Mouse (Mus musculus): ENCODE measurements at regions not wholly inside any gene's neighbourhood (a gene's known extent, or its start where the extent isn't known, plus 50 kb on each side); places are given as distances from the start of the nearest gene placed in this dataset.
A peak's percentile ranks its signal among the peaks of the same experiment; 100 is the strongest.

DNA sequence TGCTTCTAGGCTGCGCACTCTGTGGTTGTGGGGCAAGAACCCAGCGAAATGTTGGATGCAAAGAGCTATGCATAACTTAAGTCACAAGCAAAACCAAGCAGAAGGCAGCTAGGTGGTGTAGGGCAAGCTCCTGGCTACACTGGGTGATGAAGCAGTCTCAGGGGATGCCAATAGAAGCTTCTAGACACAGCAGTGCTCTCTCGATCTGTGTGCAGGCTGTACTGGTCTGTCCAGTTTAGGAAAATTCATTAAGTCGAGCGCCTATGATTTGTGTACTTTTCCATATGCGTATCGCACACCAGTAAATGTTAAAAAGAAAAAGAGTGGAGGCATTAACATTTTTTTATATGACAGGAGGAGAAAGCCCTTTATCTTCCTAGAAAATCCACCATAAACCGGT lies 533.6 kb upstream of the Tbx3 start:
- intact Hi-C loops (cut with DNase I) = no loop called here
- no peaks in the 10 kb centered on the region for H3K36me3 ChIP-seq (ENCODE audit: control insufficient read depth, insufficient read depth, low read length)
- TF ChIP-seq POLR2A (IDR thresholded peaks at IDR 0.05; ENCODE audit: insufficient read depth, low read depth, low read length) (no peak), CTCF (IDR thresholded peaks at IDR 0.05) (no peak), EP300 (IDR thresholded peaks at IDR 0.05; ENCODE audit: insufficient read depth, low read depth, low read length) (no peak)
- WGBS = 86% methylated on average over 8 of the region's 8 CpGs
- H3K27ac ChIP-seq = no peak overlapping the region
- H3K4me3 ChIP-seq = no peak overlapping the region
- H3K9ac ChIP-seq (ENCODE audit: low read depth, low read length) = no peak overlapping the region
- no peaks in the 10 kb centered on the region for H3K4me1 ChIP-seq (ENCODE audit: control insufficient read depth, insufficient read depth, low read length)
- DNase-seq = peak in 1 of 2 experiments; percentile 4
- no peaks in the 10 kb centered on the region for H3K27me3 ChIP-seq (ENCODE audit: control insufficient read depth, insufficient read depth, low read length)
- no peaks in the 10 kb centered on the region for H3K79me2 ChIP-seq (replicated peaks; ENCODE audit: control insufficient read depth, insufficient read depth, low read length)

GRCm38 (mm10) chr5:119137409-119137808 lies 533.1 kb upstream of the Tbx3 start:
- Histone ChIP-seq H3K36me3 (ENCODE audit: control insufficient read depth, insufficient read depth, low read length) (no peaks in the 10 kb centered on the region), H3K4me3 (no peak overlapping the region), H3K27me3 (ENCODE audit: control insufficient read depth, insufficient read depth, low read length) (no peaks in the 10 kb centered on the region), H3K9ac (ENCODE audit: low read depth, low read length) (no peak overlapping the region), H3K27ac (no peak overlapping the region), H3K4me1 (ENCODE audit: control insufficient read depth, insufficient read depth, low read length) (no peaks in the 10 kb centered on the region), H3K79me2 (replicated peaks; ENCODE audit: control insufficient read depth, insufficient read depth, low read length) (no peaks in the 10 kb centered on the region)
- intact Hi-C loops (cut with DNase I) = no loop called here
- WGBS = 61% methylated on average over 13 of the region's 13 CpGs
- peak in 1 of 2 experiments; percentile 9 for DNase-seq
- TF ChIP-seq EP300 (IDR thresholded peaks at IDR 0.05; ENCODE audit: insufficient read depth, low read depth, low read length) = no peak
- TF ChIP-seq POLR2A (IDR thresholded peaks at IDR 0.05; ENCODE audit: insufficient read depth, low read depth, low read length) = no peak
- TF ChIP-seq CTCF (IDR thresholded peaks at IDR 0.05) = no peak

DNA sequence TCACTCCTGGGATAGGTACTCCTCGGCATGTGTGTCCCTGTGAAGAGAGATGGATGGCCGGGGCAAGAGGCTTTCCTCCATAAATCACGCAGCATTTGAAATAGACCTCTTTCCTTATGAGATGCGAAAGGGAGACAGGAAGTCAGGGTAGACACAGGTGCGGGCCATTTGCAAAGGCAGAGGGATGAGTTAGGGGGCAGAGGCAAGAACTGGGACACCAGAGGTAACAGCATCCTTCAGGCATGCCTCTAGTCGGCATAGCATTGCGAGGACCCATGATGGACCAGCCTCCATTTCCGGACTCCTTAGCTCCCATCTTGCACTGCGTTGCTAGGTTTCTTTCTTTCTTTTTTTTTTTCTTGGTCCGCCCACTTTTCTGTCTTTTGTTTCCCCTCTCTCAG lies 532.6 kb upstream of the Tbx3 start:
- H3K4me3 ChIP-seq = no peak overlapping the region
- intact Hi-C loops (cut with DNase I) = no loop called here

GRCm38 (mm10) chr5:119138293-119138692 lies 532.2 kb upstream of the Tbx3 start:
- 15% methylated on average over 14 of the region's 14 CpGs for WGBS
- H3K79me2 ChIP-seq (replicated peaks; ENCODE audit: control insufficient read depth, insufficient read depth, low read length) = no peaks in the 10 kb centered on the region
- no peak overlapping the region for H3K9ac ChIP-seq (ENCODE audit: low read depth, low read length)
- no peaks in the 10 kb centered on the region for H3K4me1 ChIP-seq (ENCODE audit: control insufficient read depth, insufficient read depth, low read length)
- H3K27ac ChIP-seq = no peak overlapping the region
- H3K27me3 ChIP-seq (ENCODE audit: control insufficient read depth, insufficient read depth, low read length) = no peaks in the 10 kb centered on the region
- TF ChIP-seq EP300 (IDR thresholded peaks at IDR 0.05; ENCODE audit: insufficient read depth, low read depth, low read length) (no peak), CTCF (IDR thresholded peaks at IDR 0.05) (no peak), POLR2A (IDR thresholded peaks at IDR 0.05; ENCODE audit: insufficient read depth, low read depth, low read length) (no peak)
- intact Hi-C loops (cut with DNase I) = no loop called here
- DNase-seq = no peak
- no peaks in the 10 kb centered on the region for H3K36me3 ChIP-seq (ENCODE audit: control insufficient read depth, insufficient read depth, low read length)
- H3K4me3 ChIP-seq = no peak overlapping the region

More for the DNA sequence above, 532.6 kb upstream of the Tbx3 start:
- Histone ChIP-seq H3K36me3 (ENCODE audit: control insufficient read depth, insufficient read depth, low read length) (no peaks in the 10 kb centered on the region), H3K4me1 (ENCODE audit: control insufficient read depth, insufficient read depth, low read length) (no peaks in the 10 kb centered on the region), H3K9ac (ENCODE audit: low read depth, low read length) (no peak overlapping the region), H3K27me3 (ENCODE audit: control insufficient read depth, insufficient read depth, low read length) (no peaks in the 10 kb centered on the region), H3K27ac (no peak overlapping the region), H3K79me2 (replicated peaks; ENCODE audit: control insufficient read depth, insufficient read depth, low read length) (no peaks in the 10 kb centered on the region)
- peak in 1 of 2 experiments; percentile 5 for DNase-seq
- TF ChIP-seq CTCF (IDR thresholded peaks at IDR 0.05) (no peak), POLR2A (IDR thresholded peaks at IDR 0.05; ENCODE audit: insufficient read depth, low read depth, low read length) (no peak), EP300 (IDR thresholded peaks at IDR 0.05; ENCODE audit: insufficient read depth, low read depth, low read length) (no peak)
- WGBS = 73% methylated on average over 10 of the region's 10 CpGs

DNA sequence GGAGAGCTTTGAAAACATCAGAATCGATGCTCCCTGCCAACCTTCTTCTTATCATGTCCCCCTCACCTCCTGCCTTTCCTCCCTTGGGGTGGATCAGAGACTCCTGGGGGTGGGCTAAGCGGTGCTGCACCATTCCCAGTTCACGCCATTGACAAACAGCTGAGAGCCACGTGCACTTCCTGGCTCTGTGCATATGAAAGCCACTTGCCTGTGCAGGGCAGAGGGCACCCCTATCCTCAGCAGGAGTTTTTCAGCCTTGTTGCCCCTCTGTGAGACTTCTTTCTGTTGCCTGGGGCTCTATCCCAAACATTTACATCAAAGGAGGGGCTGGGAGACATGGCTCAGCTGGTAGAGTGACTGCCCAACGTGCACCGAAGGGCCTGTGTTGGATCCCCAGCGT lies 531.1 kb upstream of the Tbx3 start:
- 52% methylated on average over 7 of the region's 7 CpGs for WGBS
- Histone ChIP-seq H3K4me3 (no peak overlapping the region), H3K36me3 (ENCODE audit: control insufficient read depth, insufficient read depth, low read length) (no peaks in the 10 kb centered on the region), H3K9ac (ENCODE audit: low read depth, low read length) (no peak overlapping the region), H3K4me1 (ENCODE audit: control insufficient read depth, insufficient read depth, low read length) (no peaks in the 10 kb centered on the region), H3K27ac (no peak overlapping the region), H3K27me3 (ENCODE audit: control insufficient read depth, insufficient read depth, low read length) (no peaks in the 10 kb centered on the region), H3K79me2 (replicated peaks; ENCODE audit: control insufficient read depth, insufficient read depth, low read length) (no peaks in the 10 kb centered on the region)
- intact Hi-C loops (cut with DNase I) = no loop called here
- no peak for DNase-seq
- TF ChIP-seq CTCF (IDR thresholded peaks at IDR 0.05) = no peak

DNA sequence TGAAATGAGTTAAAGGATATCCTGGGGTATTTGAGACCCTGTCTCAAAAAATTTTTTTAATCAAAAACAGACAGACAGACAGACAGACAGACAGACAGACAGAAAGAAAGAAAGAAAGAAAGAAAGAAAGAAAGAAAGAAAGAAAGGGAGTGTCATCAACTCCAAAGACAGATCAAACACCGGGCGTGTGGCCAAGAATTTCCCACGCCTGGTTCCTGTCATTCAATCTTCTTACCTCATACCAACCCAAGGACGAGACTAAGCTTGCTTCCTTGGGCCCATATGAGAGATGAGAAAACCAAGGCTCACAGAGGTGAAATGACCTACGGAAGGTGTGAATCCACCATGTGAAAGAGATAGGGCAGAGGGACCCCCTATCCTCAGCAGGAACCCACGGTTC lies 530.7 kb upstream of the Tbx3 start:
- 73% methylated on average over 6 of the region's 6 CpGs for WGBS
- no peak overlapping the region for H3K27ac ChIP-seq
- H3K36me3 ChIP-seq (ENCODE audit: control insufficient read depth, insufficient read depth, low read length) = no peaks in the 10 kb centered on the region
- intact Hi-C loops (cut with DNase I) = no loop called here
- no peaks in the 10 kb centered on the region for H3K27me3 ChIP-seq (ENCODE audit: control insufficient read depth, insufficient read depth, low read length)
- H3K9ac ChIP-seq (ENCODE audit: low read depth, low read length) = no peak overlapping the region
- no peaks in the 10 kb centered on the region for H3K4me1 ChIP-seq (ENCODE audit: control insufficient read depth, insufficient read depth, low read length)
- no peak for DNase-seq
- H3K4me3 ChIP-seq = no peak overlapping the region
- H3K79me2 ChIP-seq (replicated peaks; ENCODE audit: control insufficient read depth, insufficient read depth, low read length) = no peaks in the 10 kb centered on the region
- TF ChIP-seq POLR2A (IDR thresholded peaks at IDR 0.05; ENCODE audit: insufficient read depth, low read depth, low read length) = no peak
- TF ChIP-seq EP300 (IDR thresholded peaks at IDR 0.05; ENCODE audit: insufficient read depth, low read depth, low read length) = no peak
- TF ChIP-seq CTCF (IDR thresholded peaks at IDR 0.05) = no peak

All from heart, adult 2 months (tissue).